Mouse (Mus musculus): ENCODE data around the gene Arpc5l.
"Not testable (repeated sequence)": the region's sequence is repeated elsewhere in the genome, so short reads cannot be mapped to it uniquely, and the experiment has no call there.

The Arpc5l gene

DNA sequence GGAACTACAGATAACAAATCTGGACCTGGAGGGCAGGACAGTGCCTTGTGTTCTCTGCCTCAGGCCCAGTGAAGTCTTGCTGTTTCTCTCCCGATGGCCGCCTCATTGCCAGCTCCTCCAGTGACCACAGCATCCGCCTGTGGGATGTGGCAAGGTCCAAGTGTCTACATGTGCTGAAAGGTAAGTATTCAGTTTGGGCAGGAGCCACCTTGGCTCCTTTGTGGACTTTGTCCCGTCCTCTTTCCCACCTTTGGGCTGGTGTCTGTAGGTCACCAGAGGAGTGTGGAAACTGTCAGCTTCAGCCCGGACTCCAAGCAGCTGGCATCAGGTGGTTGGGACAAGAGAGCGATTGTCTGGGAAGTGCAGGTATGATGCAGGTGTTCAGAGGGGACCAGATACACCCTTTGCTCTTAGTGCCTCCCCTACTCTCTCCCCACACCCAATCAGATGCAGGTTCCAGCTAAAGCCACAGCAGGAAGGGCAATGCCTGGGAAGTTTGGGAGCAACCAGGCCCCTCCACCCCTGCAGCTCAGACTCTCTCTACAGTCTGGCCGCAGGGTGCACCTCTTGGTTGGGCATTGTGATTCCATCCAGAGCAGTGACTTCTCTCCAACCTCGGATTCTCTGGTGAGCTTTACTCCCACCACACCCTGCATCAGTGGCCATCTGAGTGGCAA, 5.1 kb upstream of the Arpc5l start:
- no peak for DNase-seq (ENCODE audit: low spot score in 2 of 2)

DNA sequence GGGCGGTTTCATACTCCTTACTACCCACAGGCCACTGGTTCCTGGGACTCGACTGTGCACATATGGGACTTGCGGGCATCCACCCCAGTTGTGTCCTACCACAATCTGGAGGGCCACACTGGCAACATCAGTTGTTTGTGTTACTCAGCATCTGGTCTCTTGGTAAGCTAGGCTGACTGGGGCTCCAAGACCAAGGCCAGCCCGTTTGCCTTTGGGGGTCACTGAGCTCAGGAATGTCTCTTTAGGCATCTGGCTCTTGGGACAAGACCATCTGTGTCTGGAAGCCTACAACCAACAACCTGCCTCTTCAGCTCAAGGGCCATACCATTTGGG, 4.6 kb upstream of the Arpc5l start:
- no peak for DNase-seq (ENCODE audit: low spot score in 2 of 2)

DNA sequence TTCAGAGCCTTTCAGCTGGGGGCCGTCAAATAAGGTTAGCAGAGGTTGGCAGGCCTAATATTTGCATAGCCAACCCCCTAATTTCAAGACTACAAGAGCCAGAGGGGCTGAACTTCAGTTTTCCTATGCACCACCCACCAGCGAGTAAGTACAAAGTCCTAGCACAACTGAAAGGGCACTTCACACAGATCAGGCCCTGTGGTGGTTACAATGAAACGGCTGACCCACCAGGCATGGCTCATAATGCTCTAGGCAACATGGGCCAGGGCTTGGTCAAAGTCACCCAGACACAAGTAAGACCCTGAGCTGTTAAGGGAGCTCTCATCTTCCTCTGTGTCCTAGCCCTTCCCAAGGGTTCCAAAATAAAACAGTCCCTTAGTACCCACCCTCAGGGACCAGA, 3.3 kb upstream of the Arpc5l start:
- no peak for DNase-seq (ENCODE audit: low spot score in 2 of 2)

DNA sequence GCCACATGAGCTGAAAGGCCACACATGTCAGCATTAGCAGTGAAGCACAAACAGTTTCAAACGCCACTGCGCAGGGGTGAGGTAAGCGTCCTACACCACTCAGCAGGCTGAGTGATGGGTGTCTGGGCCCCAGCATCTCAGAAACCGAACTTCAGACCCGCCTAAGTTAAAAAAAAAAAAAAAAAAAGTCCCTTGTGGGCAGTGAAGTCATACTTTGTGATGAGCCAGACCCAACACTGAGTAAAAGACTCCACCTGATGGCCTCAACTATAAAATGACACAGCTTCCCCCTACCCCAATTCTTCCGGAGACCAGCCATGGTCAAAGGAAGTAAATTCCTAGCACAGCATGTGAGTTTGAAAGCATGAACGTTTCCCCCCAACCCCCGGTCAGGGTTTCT, 2.0 kb upstream of the Arpc5l start:
- DNase-seq (ENCODE audit: low spot score in 2 of 2) = no peak

- no peak for DNase-seq (ENCODE audit: low spot score in 2 of 2)
Observed at GRCm38 (mm10) chr2:39003512-39003911, 1.6 kb upstream of the Arpc5l start.

GRCm38 (mm10) chr2:39004372-39004771, 776 bp upstream of the Arpc5l start:
- peak; percentile 14 to 26 for DNase-seq (ENCODE audit: low spot score in 2 of 2)

DNA sequence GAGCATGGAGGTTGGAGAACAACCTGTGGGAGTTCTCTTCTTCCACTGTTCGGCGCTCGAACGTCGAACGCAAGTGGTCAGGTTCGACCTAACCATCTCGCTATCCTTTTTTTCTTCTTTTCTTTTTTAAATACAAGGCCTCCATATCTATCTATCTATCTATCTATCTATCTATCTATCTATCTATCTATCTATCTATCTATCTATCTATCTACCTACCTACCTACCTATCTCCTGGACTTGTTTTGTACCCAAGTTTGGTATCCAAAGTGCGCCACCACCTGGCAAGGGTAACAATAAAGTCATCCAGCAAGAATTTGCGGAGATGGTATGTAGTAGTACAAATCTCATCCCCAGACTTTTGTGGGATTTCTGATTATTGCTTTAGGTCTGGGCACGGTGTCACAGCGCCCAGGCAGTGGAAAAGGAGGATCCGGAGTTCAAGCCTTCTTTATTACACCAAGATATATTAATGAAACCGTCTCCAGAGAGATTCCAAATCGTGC, 479 bp downstream of the Arpc5l start, which contains the start of gene Rpl35:
TSS of gene Rpl35 (minus strand) at position 51 of the 506 bp plus-strand sequence.
- peak; percentile 57 to 60 for DNase-seq (ENCODE audit: low spot score in 2 of 2)

DNA sequence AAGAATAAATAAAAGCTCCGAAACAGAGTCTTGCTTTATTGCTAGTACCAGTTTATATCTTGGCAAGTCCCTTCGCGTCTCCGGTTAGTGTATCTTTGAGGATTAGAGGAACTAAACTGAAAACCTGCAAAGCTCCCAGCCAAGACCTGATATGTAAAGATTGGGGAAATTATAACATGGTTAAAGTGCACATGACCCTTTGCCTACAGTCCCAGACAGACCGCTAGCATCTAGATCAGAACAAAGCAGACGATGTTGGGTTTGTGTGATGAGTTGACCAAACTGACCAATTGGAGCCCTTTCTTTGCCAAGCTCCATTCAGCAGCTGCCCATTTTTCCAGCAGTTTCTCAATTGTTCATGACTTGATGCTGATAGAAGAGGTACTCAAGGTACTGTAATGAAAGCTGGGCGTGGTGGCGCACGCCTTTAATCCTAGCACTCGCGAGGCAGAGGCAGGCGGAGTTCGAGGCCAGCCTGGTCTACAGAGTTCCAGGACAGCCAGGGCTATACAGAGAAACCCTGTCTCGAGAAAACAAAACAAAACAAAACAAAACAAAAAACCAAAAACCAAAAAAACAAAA, 1.1 kb downstream of the Arpc5l start:
- DNase-seq (ENCODE audit: low spot score in 2 of 2) = no peak

DNA sequence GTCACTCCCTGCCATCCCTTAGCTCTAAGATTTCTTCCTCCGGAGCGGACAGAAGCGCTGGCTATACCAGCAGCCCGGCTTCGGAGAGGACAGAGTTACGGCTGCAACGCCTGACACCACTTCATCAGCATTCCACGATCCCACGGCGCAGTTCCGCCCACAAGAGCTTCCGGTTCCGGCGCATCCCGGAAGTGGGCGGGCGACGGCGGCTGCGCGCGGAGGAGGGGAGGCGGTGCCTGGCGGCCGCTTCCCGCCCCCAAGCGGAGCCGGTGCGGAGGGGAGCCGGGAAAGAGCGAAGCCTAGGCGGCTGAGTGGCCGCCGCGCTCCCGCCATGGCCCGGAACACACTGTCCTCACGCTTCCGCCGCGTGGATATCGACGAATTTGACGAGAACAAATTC, 2.7 kb downstream of the Arpc5l start:
- peak; percentile 90 to 94 for DNase-seq (ENCODE audit: low spot score in 2 of 2)

- DNase-seq (ENCODE audit: low spot score in 2 of 2) = peak in 1 of 2 experiments; percentile 22
Observed at GRCm38 (mm10) chr2:39008350-39008851, 3.3 kb downstream of the Arpc5l start.

GRCm38 (mm10) chr2:39008954-39009365, 3.8 kb downstream of the Arpc5l start:
- peak; percentile 66 to 73 for DNase-seq (ENCODE audit: low spot score in 2 of 2)

- DNase-seq (ENCODE audit: low spot score in 2 of 2) = not testable (repeated sequence)
Observed at GRCm38 (mm10) chr2:39010144-39010543, 5.0 kb downstream of the Arpc5l start.

DNA sequence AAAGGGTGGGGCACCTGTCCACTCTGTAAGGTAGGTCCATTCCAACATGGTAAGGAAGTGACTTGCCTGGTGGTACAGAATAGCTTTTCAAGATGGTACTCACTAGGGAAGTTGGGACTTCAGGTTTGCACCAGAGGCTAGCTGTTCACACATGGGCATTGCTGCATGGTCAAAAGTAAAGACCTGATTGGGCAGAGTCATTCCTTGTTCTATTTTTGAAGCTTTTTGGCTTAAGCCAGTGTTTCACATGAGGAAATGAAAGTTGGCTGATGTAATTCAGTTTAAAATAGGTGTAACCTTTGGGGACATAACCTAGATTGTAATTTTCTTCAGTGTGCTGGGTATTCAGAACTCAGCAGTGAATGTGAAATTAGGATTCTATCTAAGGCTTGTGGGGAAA, 6.1 kb downstream of the Arpc5l start:
- no peak for DNase-seq (ENCODE audit: low spot score in 2 of 2)

DNA sequence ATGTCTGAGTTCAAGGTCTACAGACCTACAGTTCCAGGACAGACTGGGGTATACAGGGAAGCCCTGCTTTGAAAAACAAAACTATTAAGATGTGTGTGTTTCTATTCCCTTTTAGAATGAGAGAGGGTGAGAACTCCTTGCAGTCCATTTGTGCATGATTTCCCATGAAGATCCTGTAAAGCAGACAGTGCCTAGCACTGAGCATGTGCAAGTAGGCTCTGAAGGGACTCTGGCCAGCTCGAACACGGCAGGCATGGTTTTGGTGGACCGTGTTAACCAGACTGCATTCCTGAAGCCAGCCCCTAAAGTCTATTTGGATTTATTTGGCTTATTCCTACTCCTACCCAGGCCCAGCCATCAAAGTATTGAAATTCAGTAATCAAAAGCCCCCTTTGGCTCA, 6.8 kb downstream of the Arpc5l start:
- DNase-seq (ENCODE audit: low spot score in 2 of 2) = no peak

DNA sequence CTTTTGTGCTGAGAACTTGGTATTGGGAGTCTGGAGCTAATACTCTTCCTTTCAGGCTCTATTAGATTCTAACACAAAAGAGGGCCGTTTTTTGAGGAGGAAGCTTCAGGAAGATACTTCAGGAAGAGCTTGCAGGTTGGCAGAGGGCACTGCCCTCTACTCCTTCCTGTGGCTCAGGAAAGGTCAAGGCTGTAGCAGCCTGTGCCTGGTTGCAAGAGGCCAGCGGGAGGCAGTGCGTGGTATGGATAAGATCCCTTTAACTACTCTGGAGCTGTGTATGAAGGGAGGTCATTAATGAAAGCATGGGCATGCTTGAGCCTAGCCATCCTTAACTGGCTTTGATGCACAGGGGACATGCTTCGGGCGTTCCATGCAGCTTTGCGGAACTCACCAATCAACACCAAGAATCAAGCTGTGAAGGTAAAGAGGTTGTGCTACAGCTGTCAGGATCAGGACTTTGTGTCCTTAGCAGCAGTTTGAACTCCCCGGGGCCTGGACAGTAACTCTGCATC, 7.7 kb downstream of the Arpc5l start:
- DNase-seq (ENCODE audit: low spot score in 2 of 2) = no peak

GRCm38 (mm10) chr2:39016581-39016980, 11.4 kb downstream of the Arpc5l start:
- no peak for DNase-seq (ENCODE audit: low spot score in 2 of 2)

- DNase-seq (ENCODE audit: low spot score in 2 of 2) = no peak
Observed at GRCm38 (mm10) chr2:39020004-39020403, 14.9 kb downstream of the Arpc5l start.

DNA sequence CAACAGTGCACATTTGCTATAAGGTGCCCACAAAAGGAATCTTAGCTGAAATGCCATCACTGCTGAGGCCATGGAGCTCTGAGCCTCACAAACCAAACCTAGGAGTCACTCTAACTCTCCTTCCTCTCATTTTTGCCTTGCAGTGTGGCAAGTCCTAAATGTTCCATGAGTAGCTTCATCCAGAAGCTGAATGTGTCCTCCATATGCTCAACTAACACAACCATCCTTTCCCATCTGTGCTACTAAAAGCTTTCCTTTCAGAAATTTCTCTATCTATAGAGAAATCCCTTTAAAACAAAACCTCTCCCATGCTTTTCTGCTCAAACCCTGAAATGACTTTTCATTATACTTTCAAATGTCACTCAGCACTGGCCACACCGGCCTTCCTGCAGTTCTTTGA, 26.5 kb downstream of the Arpc5l start:
- DNase-seq (ENCODE audit: low spot score in 2 of 2) = no peak

GRCm38 (mm10) chr2:39040215-39040614, 35.1 kb downstream of the Arpc5l start:
- no peak for DNase-seq (ENCODE audit: low spot score in 2 of 2)

GRCm38 (mm10) chr2:39048515-39048914, 43.4 kb downstream of the Arpc5l start:
- DNase-seq (ENCODE audit: low spot score in 2 of 2) = no peak

- DNase-seq (ENCODE audit: low spot score in 2 of 2) = no peak
Observed at GRCm38 (mm10) chr2:39064687-39065399, 59.7 kb downstream of the Arpc5l start.
